In the genomic region with DNA sequence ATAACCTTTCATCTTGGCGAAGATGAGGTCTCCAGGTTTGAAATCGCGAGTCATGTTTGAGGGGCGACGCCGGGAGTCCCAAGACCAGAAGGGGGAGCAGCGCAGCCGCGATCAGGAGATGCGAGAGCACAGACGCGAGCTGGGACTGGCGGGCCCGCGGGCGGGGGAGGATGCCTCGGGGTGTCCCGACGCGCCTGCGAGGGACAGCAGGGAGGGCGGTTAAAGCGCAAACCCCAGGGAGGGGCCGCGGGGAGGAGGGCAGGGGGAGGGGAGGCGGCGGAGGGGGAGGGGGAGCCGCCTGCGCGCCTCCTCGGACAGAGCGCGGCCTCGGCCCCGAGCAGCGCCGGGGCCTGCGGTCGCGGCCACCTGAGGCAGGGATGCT, we compare ENCODE assay signal across 8 mouse cellular contexts. TPM values are rescaled to one million over a fixed set of nuclear protein-coding genes. Genes with fewer than 3 reads are reported as not detected.
DNase-seq lines count a peak whose midpoint lies in the region; ATAC-seq and TF ChIP-seq lines count a peak whose summit lies in the region.

No protein-coding gene starts in this region.

- H3K4me3 ChIP-seq in brown adipose tissue, adult 24 weeks (ENCODE audit: insufficient read depth, low read depth, low read length), result peak overlapping the region; percentile 75
- H3K4me3 ChIP-seq in heart, embryonic 15.5 days, result peak overlapping the region; percentile 94
- H3K4me3 ChIP-seq in liver, embryonic 14.5 days (ENCODE audit: insufficient read depth in 1 of 2, low read depth in 2 of 2, low read length in 2 of 2), result peak overlapping the region; percentile 81 to 90
- peak overlapping the region; percentile 96 for H3K4me3 ChIP-seq in neural tube, embryonic 11.5 days (ENCODE audit: low read depth, low read length)
- peak overlapping the region; percentile 93 for H3K4me3 ChIP-seq in stomach, postnatal 0 days (ENCODE audit: low read depth, low read length)

- peak; percentile 87 for ATAC-seq in heart, embryonic 15.5 days (replicated peaks; ENCODE audit: insufficient number of reproducible peaks, insufficient read depth, low FRiP score, low read depth)
- peak; percentile 83 for ATAC-seq in liver, embryonic 14.5 days (ENCODE audit: insufficient read depth)
- peak; percentile 79 for ATAC-seq in neural tube, embryonic 11.5 days (ENCODE audit: insufficient read depth, low FRiP score, low TSS enrichment)
- peak; percentile 82 for ATAC-seq in stomach, postnatal 0 days (ENCODE audit: low FRiP score, low TSS enrichment)

- peak; percentile 93 for DNase-seq in CD4-positive, CD25-positive, alpha-beta regulatory T cell, adult 2 months (ENCODE audit: low read depth, low spot score)
- DNase-seq in fibroblast of lung, adult 2 months (ENCODE audit: low read depth), result peak; percentile 49
- DNase-seq in kidney, postnatal 25 days, result peak; percentile 81 to 86
- DNase-seq in liver, embryonic 14.5 days (ENCODE audit: low read depth in 3 of 3, low spot score in 3 of 3), result peak; percentile 81 to 86 (median 81)
- peak; percentile 94 for DNase-seq in neural tube, embryonic 11.5 days (ENCODE audit: low spot score)
- DNase-seq in stomach, postnatal 0 days (ENCODE audit: low spot score), result peak; percentile 83

- H3K9me3 ChIP-seq in heart, embryonic 15.5 days (replicated peaks), result no peaks in the 10 kb centered on the region
- H3K9me3 ChIP-seq in liver, embryonic 14.5 days (ENCODE audit: control insufficient read depth, low read length), result no peaks in the 10 kb centered on the region
- H3K9me3 ChIP-seq in neural tube, embryonic 11.5 days (ENCODE audit: control insufficient read depth, low read length), result no peaks in the 10 kb centered on the region
- no peaks in the 10 kb centered on the region for H3K9me3 ChIP-seq in stomach, postnatal 0 days (ENCODE audit: control insufficient read depth, low read length)

- TF ChIP-seq CTCF in liver, embryonic 14.5 days (IDR thresholded peaks at IDR 0.05; ENCODE audit: low read depth), result peak; percentile 88
- TF ChIP-seq CTCF in stomach, postnatal 0 days (IDR thresholded peaks at IDR 0.05; ENCODE audit: low read depth), result peak; percentile 82

- H3K9ac ChIP-seq in heart, embryonic 15.5 days, result peak overlapping the region; percentile 73
- H3K9ac ChIP-seq in liver, embryonic 14.5 days (replicated peaks), result peak overlapping the region; percentile 88
- peak overlapping the region; percentile 97 for H3K9ac ChIP-seq in neural tube, embryonic 11.5 days (ENCODE audit: low read length)
- peak overlapping the region; percentile 82 for H3K9ac ChIP-seq in stomach, postnatal 0 days (ENCODE audit: low read length)

- H3K36me3 ChIP-seq in heart, embryonic 15.5 days, result peaks cover 11% of the 10 kb centered on the region; the same call in 1 of the 2 replicates
- H3K36me3 ChIP-seq in liver, embryonic 14.5 days (replicated peaks; ENCODE audit: control insufficient read depth, insufficient read depth, low read depth), result peaks cover 27% of the 10 kb centered on the region
- peaks cover 5% of the 10 kb centered on the region; the same call in 1 of the 2 replicates for H3K36me3 ChIP-seq in neural tube, embryonic 11.5 days (ENCODE audit: control insufficient read depth, insufficient read depth, low read length)
- H3K36me3 ChIP-seq in stomach, postnatal 0 days (ENCODE audit: control insufficient read depth, insufficient read depth, low read length), result peaks cover 3% of the 10 kb centered on the region; the same call in 1 of the 2 replicates

- 3% methylated on average over 32 of the region's 40 CpGs for WGBS in heart, embryonic 15.5 days
- WGBS in liver, embryonic 14.5 days (ENCODE audit: insufficient replicate concordance), result 0% methylated on average over 36 of the region's 40 CpGs
- 0% methylated on average over 27 of the region's 40 CpGs for WGBS in neural tube, embryonic 11.5 days
- 2% methylated on average over 22 of the region's 40 CpGs for WGBS in stomach, postnatal 0 days

- no peaks in the 10 kb centered on the region for H3K27me3 ChIP-seq in heart, embryonic 15.5 days
- H3K27me3 ChIP-seq in liver, embryonic 14.5 days (ENCODE audit: control insufficient read depth, insufficient read depth, low read length), result no peaks in the 10 kb centered on the region
- no peaks in the 10 kb centered on the region for H3K27me3 ChIP-seq in neural tube, embryonic 11.5 days (ENCODE audit: control insufficient read depth, insufficient read depth, low read length)
- H3K27me3 ChIP-seq in stomach, postnatal 0 days (ENCODE audit: control insufficient read depth, insufficient read depth, low read length), result no peaks in the 10 kb centered on the region

- no peak overlapping the region for H3K27ac ChIP-seq in brown adipose tissue, adult 24 weeks (replicated peaks; ENCODE audit: low read depth, low read length)
- peak overlapping the region; percentile 98 for H3K27ac ChIP-seq in heart, embryonic 15.5 days
- H3K27ac ChIP-seq in liver, embryonic 14.5 days, result peak overlapping the region; percentile 88
- peak overlapping the region; percentile 98 for H3K27ac ChIP-seq in neural tube, embryonic 11.5 days (ENCODE audit: low read depth, low read length)
- H3K27ac ChIP-seq in stomach, postnatal 0 days (replicated peaks), result peak overlapping the region; percentile 91

- H3K4me1 ChIP-seq in brown adipose tissue, adult 24 weeks (ENCODE audit: control insufficient read depth, insufficient read depth, insufficient read length, low read length), result no peaks in the 10 kb centered on the region
- peaks cover 7% of the 10 kb centered on the region for H3K4me1 ChIP-seq in heart, embryonic 15.5 days (replicated peaks)
- peaks cover 0 to 13% of the 10 kb centered on the region in 2 experiments; a peak in 3 of 4 replicates for H3K4me1 ChIP-seq in liver, embryonic 14.5 days (replicated peaks; ENCODE audit: control insufficient read depth in 2 of 2, insufficient read depth in 2 of 2, low read length in 1 of 2)
- H3K4me1 ChIP-seq in neural tube, embryonic 11.5 days (ENCODE audit: control insufficient read depth, insufficient read depth, low read length), result peaks cover 14% of the 10 kb centered on the region; the same call in 1 of the 2 replicates
- no peaks in the 10 kb centered on the region for H3K4me1 ChIP-seq in stomach, postnatal 0 days (replicated peaks; ENCODE audit: control insufficient read depth, insufficient read depth)

- no peak for TF ChIP-seq EP300 in liver, embryonic 14.5 days (IDR thresholded peaks at IDR 0.05; ENCODE audit: low read depth)
- no peak for TF ChIP-seq EP300 in stomach, postnatal 0 days (optimal IDR thresholded peaks at IDR 0.05)

- peak overlapping the region; percentile 89 for H3K4me2 ChIP-seq in heart, embryonic 15.5 days
- peak overlapping the region; percentile 87 for H3K4me2 ChIP-seq in liver, embryonic 14.5 days (ENCODE audit: low read depth)
- peak overlapping the region; percentile 65 for H3K4me2 ChIP-seq in neural tube, embryonic 11.5 days (ENCODE audit: low read depth)
- peak overlapping the region; percentile 60 for H3K4me2 ChIP-seq in stomach, postnatal 0 days (replicated peaks; ENCODE audit: low read depth)

RNA-seq across cellular contexts. Expression of a gene that starts 0.5 kb away (rescaled TPM):
- polyA plus RNA-seq in brown adipose tissue, adult 24 weeks (2012; ENCODE audit: insufficient read depth, insufficient read length, missing spikeins), result 9.0 and 14.9 TPM in 2 replicates
- 74.2 and 75.4 TPM in 2 replicates for polyA plus RNA-seq in heart, embryonic 15.5 days (2015; fragmentation: Nextera tagmentation; extraction: Ambion mirVana)
- polyA plus RNA-seq in liver, embryonic 14.5 days (2012; rRNA removed), result 22.1 and 41.4 TPM in 2 replicates
- 54.7 and 60.4 TPM in 2 replicates for polyA plus RNA-seq in liver, embryonic 14.5 days (2014; fragmentation: Nextera tagmentation; extraction: Ambion mirVana)
- polyA plus RNA-seq in neural tube, embryonic 11.5 days (2014; fragmentation: Nextera tagmentation; extraction: Ambion mirVana), result 348 and 360 TPM in 2 replicates
- polyA plus RNA-seq in stomach, postnatal 0 days (2015; fragmentation: Nextera tagmentation; extraction: Ambion mirVana), result 31.1 and 36.5 TPM in 2 replicates

RNA-seq across cellular contexts. Expression of a gene that starts 39.6 kb away (rescaled TPM):
- polyA plus RNA-seq in brown adipose tissue, adult 24 weeks (2012; ENCODE audit: insufficient read depth, insufficient read length, missing spikeins), result 0.71 and 1.6 TPM in 2 replicates
- 3.3 and 3.6 TPM in 2 replicates for polyA plus RNA-seq in heart, embryonic 15.5 days (2015; fragmentation: Nextera tagmentation; extraction: Ambion mirVana)
- 0.52 and 0.89 TPM in 2 replicates for polyA plus RNA-seq in liver, embryonic 14.5 days (2012; rRNA removed)
- polyA plus RNA-seq in liver, embryonic 14.5 days (2014; fragmentation: Nextera tagmentation; extraction: Ambion mirVana), result 0.64 and 0.77 TPM in 2 replicates
- 3.9 and 4.0 TPM in 2 replicates for polyA plus RNA-seq in neural tube, embryonic 11.5 days (2014; fragmentation: Nextera tagmentation; extraction: Ambion mirVana)
- 1.0 and 1.4 TPM in 2 replicates for polyA plus RNA-seq in stomach, postnatal 0 days (2015; fragmentation: Nextera tagmentation; extraction: Ambion mirVana)
